Mouse (Mus musculus) kidney, postnatal 0 days (tissue): Measurements from ENCODE around the gene Olfr455. TPM values are rescaled to one million over a fixed set of nuclear protein-coding genes. Genes with fewer than 3 reads are reported as not detected.

ENCODE experiments used
- ATAC-seq: fragments of 200-750 bp; cut with Nextera tagmentation; replicated peaks from 2 replicates; pipeline ENCODE4 v1.8.0; 2017; ENCODE audit warnings: low read depth, moderate number of reproducible peaks, moderate TSS enrichment, moderate library complexity; ENCODE audit not compliant: low FRiP score
- DNase-seq: peaks from one replicate; pipeline ENCODE4 v3.0.0-alpha.2; 2016; ENCODE audit warnings: low spot score
- H3K27ac ChIP-seq: fragments of 300-500 bp; sonication (generic); 2 replicates; pipeline ENCODE4 v1.5.1; 2014; ENCODE audit warnings: mild to moderate bottlenecking
- H3K27me3 ChIP-seq: fragments of 300-500 bp; sonication (generic); 2 replicates; pipeline ENCODE4 v1.6.1; 2014; ENCODE audit warnings: low read length, mixed read lengths; ENCODE audit not compliant: insufficient read depth
- H3K36me3 ChIP-seq: fragments of 300-500 bp; sonication (generic); 2 replicates; pipeline ENCODE4 v1.6.1; 2014; ENCODE audit warnings: low read length, mixed read lengths; ENCODE audit not compliant: insufficient read depth
- H3K4me1 ChIP-seq: fragments of 300-500 bp; sonication (generic); replicated peaks from 2 replicates; pipeline ENCODE4 v1.6.1; 2014; ENCODE audit warnings: antibody characterized with exemption, low read length, mixed read lengths; ENCODE audit not compliant: insufficient read depth
- H3K4me2 ChIP-seq: fragments of 300-500 bp; sonication (generic); 2 replicates; pipeline ENCODE4 v1.6.1; 2014; ENCODE audit warnings: mild to moderate bottlenecking, low read length, moderate library complexity, mixed read lengths
- H3K4me3 ChIP-seq: fragments of 300-500 bp; sonication (generic); replicated peaks from 2 replicates; pipeline ENCODE4 v1.5.1; 2014; ENCODE audit warnings: low read depth, low read length
- H3K9ac ChIP-seq: fragments of 300-500 bp; sonication (generic); 2 replicates; pipeline ENCODE4 v1.6.1; 2014; ENCODE audit warnings: low read depth, low read length
- H3K9me3 ChIP-seq: fragments of 300-500 bp; sonication (generic); replicated peaks from 2 replicates; pipeline ENCODE4 v1.6.1; 2016; ENCODE audit warnings: low read length, inconsistent platforms, mixed read lengths
- CTCF ChIP-seq: IDR thresholded peaks from 2 replicates; pipeline ENCODE4 v1.5.1; 2016; ENCODE audit warnings: antibody characterized with exemption, low read depth, mild to moderate bottlenecking, moderate library complexity
- WGBS: fragments of 180-500 bp; shearing (Covaris S2); extraction: QIAGEN DNeasy Blood & Tissue Kit; methylation state at CpG from one replicate; pipeline ENCODE4 v1.1.7; 2014; 5-methylcytosine and 5-hydroxymethylcytosine counted together
- polyA plus RNA-seq: library from polyadenylated mRNA; unstranded; fragments of >200 nt; fragmentation: Nextera tagmentation; extraction: Ambion mirVana; gene quantifications from 2 replicates; pipeline ENCODE4 v1.2.1, GENCODE M21; 2015

Olfr455 gene
- polyA plus RNA-seq, 1 experiment from 2014 or later, result not detected

DNA sequence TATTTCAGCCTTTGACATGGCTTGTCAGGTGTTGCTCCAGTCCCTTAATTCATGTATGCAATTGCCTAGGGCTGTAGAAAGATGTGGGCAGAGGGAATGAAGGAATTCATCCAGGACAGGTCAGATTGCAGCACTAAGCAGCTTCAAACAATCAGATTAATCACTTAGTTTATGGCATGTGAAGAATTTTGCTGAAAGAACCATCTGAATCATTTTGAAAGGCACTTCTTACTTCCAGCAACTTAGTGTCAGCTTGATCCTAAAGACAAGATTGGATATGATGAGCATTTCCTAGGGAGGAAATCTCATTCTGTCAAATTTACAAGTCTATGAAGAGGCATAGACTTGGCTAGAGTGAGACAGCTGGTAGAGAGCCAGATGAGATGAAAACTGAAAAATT lies 38.1 kb downstream of the Olfr455 start:
- Histone ChIP-seq H3K9ac (no peak overlapping the region), H3K9me3 (no peaks in the 10 kb centered on the region), H3K4me3 (no peak overlapping the region), H3K4me1 (no peaks in the 10 kb centered on the region), H3K4me2 (no peak overlapping the region), H3K36me3 (no peaks in the 10 kb centered on the region), H3K27ac (no peak overlapping the region), H3K27me3 (no peaks in the 10 kb centered on the region)
- ATAC-seq, result no peak
- peak; percentile 73 for DNase-seq
- no peak for TF ChIP-seq CTCF

DNA sequence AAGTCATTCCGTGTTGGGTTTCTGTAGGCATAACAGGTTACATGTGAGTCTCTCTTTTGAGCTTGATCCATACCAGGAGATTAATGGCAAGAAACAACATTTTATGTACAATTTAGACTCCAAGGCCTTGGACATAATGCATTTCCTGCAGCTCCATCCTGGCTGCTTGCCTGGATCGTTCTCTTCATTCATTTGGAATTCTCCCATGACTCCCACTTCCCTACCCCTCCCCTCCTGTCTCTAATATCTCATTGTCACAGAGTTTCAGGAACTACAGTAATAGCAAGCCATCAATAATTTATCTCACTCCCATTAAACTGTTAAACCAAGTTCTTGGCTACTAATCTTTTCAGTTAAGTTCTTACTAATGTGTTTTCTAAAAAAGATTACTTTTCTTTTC lies 43.9 kb downstream of the Olfr455 start:
- DNase-seq (peak; percentile 89), ATAC-seq (no peak)

DNA sequence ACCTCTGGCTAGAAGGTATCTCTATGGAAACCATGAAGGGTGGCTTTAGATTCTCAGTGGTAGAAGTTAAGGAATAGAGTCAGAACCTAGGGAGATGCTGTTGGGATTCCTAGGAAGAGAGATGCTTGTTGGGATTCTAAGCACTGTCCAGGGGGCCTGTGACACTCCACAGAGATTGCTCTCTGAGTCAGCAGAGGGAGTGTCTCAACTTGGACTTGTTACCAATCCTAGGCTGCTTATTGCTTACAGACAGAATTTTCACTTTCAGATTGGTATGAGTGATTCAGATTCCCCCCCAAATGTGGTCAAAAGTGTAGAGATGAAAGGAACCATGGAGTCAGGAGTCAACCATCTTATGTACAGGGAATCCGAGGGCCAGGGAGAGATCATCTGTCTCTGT lies 57.7 kb downstream of the Olfr455 start:
- 78% methylated on average over 1 of the region's 1 CpGs for WGBS
- no peak for DNase-seq

More for the DNA sequence above, 43.9 kb downstream of the Olfr455 start:
- H3K4me1 ChIP-seq, result no peaks in the 10 kb centered on the region
- WGBS, result 44% methylated on average over 2 of the region's 2 CpGs
- H3K9ac ChIP-seq, result no peak overlapping the region
- H3K9me3 ChIP-seq, result no peaks in the 10 kb centered on the region
- H3K27ac ChIP-seq, result no peak overlapping the region
- H3K4me2 ChIP-seq, result no peak overlapping the region
- no peak overlapping the region for H3K4me3 ChIP-seq
- TF ChIP-seq CTCF, result no peak
- no peaks in the 10 kb centered on the region for H3K27me3 ChIP-seq
- H3K36me3 ChIP-seq, result no peaks in the 10 kb centered on the region

DNA sequence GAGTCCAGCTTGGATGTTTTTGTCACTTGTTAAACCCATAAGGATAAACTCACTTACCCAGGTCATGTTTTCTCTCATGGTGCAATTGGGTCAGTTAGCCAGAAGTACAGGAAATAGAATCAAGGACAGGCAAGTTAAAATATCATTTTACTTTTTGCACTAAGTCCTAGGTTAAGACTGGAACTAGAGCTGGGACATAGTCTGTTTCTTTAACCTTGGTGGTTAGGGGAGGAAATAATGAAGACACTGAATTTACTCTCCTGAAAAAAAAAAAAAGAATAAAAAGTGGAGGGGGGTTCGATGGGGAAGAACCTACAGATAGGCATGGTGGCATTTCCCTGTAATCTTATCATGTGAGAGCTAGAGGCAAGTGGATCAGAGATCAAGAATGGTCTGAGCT lies 60.3 kb downstream of the Olfr455 start, which contains the start of gene Olfr456:
Gene Olfr456 (minus strand): TSS at position 101 of the 400 bp plus-strand sequence.
- TF ChIP-seq CTCF, result no peak
- DNase-seq (no peak), ATAC-seq (no peak)
- 82% methylated on average over 1 of the region's 1 CpGs for WGBS
- Histone ChIP-seq H3K4me2 (no peak within 1 kb of the TSS), H3K36me3 (no peaks in the 10 kb centered on the region), H3K27ac (no peak within 1 kb of the TSS), H3K9me3 (no peaks in the 10 kb centered on the region), H3K4me3 (no peak within 1 kb of the TSS), H3K9ac (no peak within 1 kb of the TSS), H3K27me3 (no peaks in the 10 kb centered on the region), H3K4me1 (no peaks in the 10 kb centered on the region)

More for the DNA sequence above, 57.7 kb downstream of the Olfr455 start:
- Histone ChIP-seq H3K27me3 (no peaks in the 10 kb centered on the region), H3K9ac (no peak overlapping the region), H3K4me2 (no peak overlapping the region), H3K9me3 (no peaks in the 10 kb centered on the region), H3K27ac (no peak overlapping the region), H3K36me3 (no peaks in the 10 kb centered on the region), H3K4me1 (no peaks in the 10 kb centered on the region), H3K4me3 (no peak overlapping the region)
- ATAC-seq, result no peak
- TF ChIP-seq CTCF, result no peak

Other genes with a start within 250 kb of the Olfr455 start
- 0.05 TPM in 1 of 2 replicates, not detected in the other for gene Fam131b, start 222.9 kb downstream of the Olfr455 start, polyA plus RNA-seq
- 92.9 and 103 TPM in 2 replicates for gene Zyx, start 198.0 kb downstream of the Olfr455 start, polyA plus RNA-seq
- 6.6 and 6.9 TPM in 2 replicates for gene Epha1, start 174.3 kb downstream of the Olfr455 start, polyA plus RNA-seq
- gene Tas2r143, start 147.3 kb downstream of the Olfr455 start, polyA plus RNA-seq, result not detected in 2 replicates
- not detected in 2 replicates for gene Tas2r135, start 142.2 kb downstream of the Olfr455 start, polyA plus RNA-seq
- gene Tas2r126, start 113.1 kb downstream of the Olfr455 start, polyA plus RNA-seq, result not detected in 2 replicates
- 0.12 TPM in 1 of 2 replicates, not detected in the other for gene Olfr458, start 82.4 kb downstream of the Olfr455 start, polyA plus RNA-seq
- not detected in 2 replicates for gene Olfr457, start 71.3 kb downstream of the Olfr455 start, polyA plus RNA-seq
- not detected in 2 replicates for gene Olfr456, start 60.4 kb downstream of the Olfr455 start, polyA plus RNA-seq
- gene Tcaf3, start 50.1 kb upstream of the Olfr455 start, polyA plus RNA-seq, result not detected in 2 replicates
- gene Tcaf2, start 97.7 kb upstream of the Olfr455 start, polyA plus RNA-seq, result 3.0 and 3.2 TPM in 2 replicates
- 59.6 and 63.4 TPM in 2 replicates for gene Tcaf1, start 162.5 kb upstream of the Olfr455 start, polyA plus RNA-seq
- not detected in 2 replicates for gene Olfr453, start 191.8 kb upstream of the Olfr455 start, polyA plus RNA-seq
- gene Olfr38, start 208.8 kb upstream of the Olfr455 start, polyA plus RNA-seq, result not detected in 2 replicates
- not detected in 2 replicates for gene Olfr452, start 237.5 kb upstream of the Olfr455 start, polyA plus RNA-seq